Mouse (Mus musculus): ENCODE data around the gene Dst.

Dst gene

GRCm38 (mm10) chr1:34099439-34099838, 191.4 kb downstream of the Dst start:
- no peak for DNase-seq (ENCODE audit: low read depth, low spot score)

GRCm38 (mm10) chr1:34100385-34100784, 192.4 kb downstream of the Dst start:
- no peak for DNase-seq (ENCODE audit: low read depth, low spot score)

GRCm38 (mm10) chr1:34102604-34103003, 194.6 kb downstream of the Dst start:
- DNase-seq (ENCODE audit: low read depth, low spot score) = no peak

GRCm38 (mm10) chr1:34103176-34103575, 195.2 kb downstream of the Dst start:
- DNase-seq (ENCODE audit: low read depth, low spot score) = no peak

GRCm38 (mm10) chr1:34103713-34104172, 195.7 kb downstream of the Dst start:
- no peak for DNase-seq (ENCODE audit: low read depth, low spot score)

GRCm38 (mm10) chr1:34104846-34105245, 196.8 kb downstream of the Dst start:
- no peak for DNase-seq (ENCODE audit: low read depth, low spot score)

- DNase-seq (ENCODE audit: low read depth, low spot score) = no peak
These were observed 198.6 kb downstream of the Dst start for GRCm38 (mm10) chr1:34106606-34107005.

GRCm38 (mm10) chr1:34107076-34107475, 199.1 kb downstream of the Dst start:
- DNase-seq (ENCODE audit: low read depth, low spot score) = no peak

- no peak for DNase-seq (ENCODE audit: low read depth, low spot score)
These were observed 201.7 kb downstream of the Dst start for GRCm38 (mm10) chr1:34109599-34110210.

- DNase-seq (ENCODE audit: low read depth, low spot score) = no peak
These were observed 202.8 kb downstream of the Dst start for GRCm38 (mm10) chr1:34110862-34111261.

- no peak for DNase-seq (ENCODE audit: low read depth, low spot score)
These were observed 203.9 kb downstream of the Dst start for GRCm38 (mm10) chr1:34111954-34112353.

- no peak for DNase-seq (ENCODE audit: low read depth, low spot score)
These were observed 208.4 kb downstream of the Dst start for GRCm38 (mm10) chr1:34116444-34116843.

- no peak for DNase-seq (ENCODE audit: low read depth, low spot score)
These were observed 209.0 kb downstream of the Dst start for GRCm38 (mm10) chr1:34117056-34117455.

- DNase-seq (ENCODE audit: low read depth, low spot score) = no peak
These were observed 209.7 kb downstream of the Dst start for GRCm38 (mm10) chr1:34117709-34118108.

- DNase-seq (ENCODE audit: low read depth, low spot score) = peak; percentile 81
These were observed 212.0 kb downstream of the Dst start for GRCm38 (mm10) chr1:34120066-34120465.

GRCm38 (mm10) chr1:34120602-34121001, 212.6 kb downstream of the Dst start:
- DNase-seq (ENCODE audit: low read depth, low spot score) = no peak

GRCm38 (mm10) chr1:34121157-34122015, 213.4 kb downstream of the Dst start:
- peak; percentile 88 for DNase-seq (ENCODE audit: low read depth, low spot score)

- DNase-seq (ENCODE audit: low read depth, low spot score) = no peak
These were observed 214.2 kb downstream of the Dst start for GRCm38 (mm10) chr1:34122198-34122597.

- no peak for DNase-seq (ENCODE audit: low read depth, low spot score)
These were observed 214.9 kb downstream of the Dst start for GRCm38 (mm10) chr1:34122905-34123304.

- no peak for DNase-seq (ENCODE audit: low read depth, low spot score)
These were observed 215.3 kb downstream of the Dst start for GRCm38 (mm10) chr1:34123334-34123733.

GRCm38 (mm10) chr1:34124376-34124775, 216.4 kb downstream of the Dst start:
- no peak for DNase-seq (ENCODE audit: low read depth, low spot score)

GRCm38 (mm10) chr1:34125148-34125547, 217.1 kb downstream of the Dst start:
- DNase-seq (ENCODE audit: low read depth, low spot score) = no peak

All from skeletal muscle tissue, adult 2 months (tissue).